Mouse (Mus musculus) myocyte (in vitro differentiated cells): ENCODE results near the gene Catsper1. TPM values are rescaled to one million over a fixed set of nuclear protein-coding genes. Genes with fewer than 3 reads are reported as not detected.

Source experiments
- H3K27me3 ChIP-seq: one replicate; pipeline ENCODE4 v1.6.1; 2011; ENCODE audit not compliant: control insufficient read depth, insufficient read depth, insufficient read length
- H3K36me3 ChIP-seq: one replicate; pipeline ENCODE4 v1.6.1; 2011; ENCODE audit not compliant: control insufficient read depth, insufficient read depth
- H3K4me2 ChIP-seq: one replicate; pipeline ENCODE4 v1.6.1; 2011; ENCODE audit warnings: low read depth, control low read depth
- H3K4me3 ChIP-seq: one replicate; pipeline ENCODE4 v1.5.1; 2011; ENCODE audit warnings: mild to moderate bottlenecking, control low read depth, moderate library complexity
- H3K79me2 ChIP-seq: one replicate; pipeline ENCODE4 v1.6.1; 2011; ENCODE audit not compliant: control insufficient read depth, insufficient read depth
- H3ac ChIP-seq: one replicate; pipeline ENCODE4 v1.6.1; 2011; ENCODE audit not compliant: control insufficient read depth, insufficient read length
- CEBPB ChIP-seq: IDR thresholded peaks from 2 replicates; pipeline ENCODE4 v1.6.1; 2011; ENCODE audit warnings: mild to moderate bottlenecking, moderate library complexity; ENCODE audit not compliant: poor library complexity, insufficient read depth, severe bottlenecking
- E2F4 ChIP-seq: IDR thresholded peaks from one replicate; pipeline ENCODE4 v1.6.1; 2011; ENCODE audit warnings: mild to moderate bottlenecking, control low read depth, moderate library complexity; ENCODE audit not compliant: insufficient read depth
- MAX ChIP-seq: IDR thresholded peaks from one replicate; pipeline ENCODE4 v1.6.1; 2011; ENCODE audit warnings: low read depth, mild to moderate bottlenecking, control low read depth
- MYOD1 ChIP-seq, 3 experiments: IDR thresholded peaks; one replicate each; pipeline ENCODE4 v1.6.1; 2011; ENCODE audit warnings: control low read depth in 2 of 3, low read depth in 2 of 3, mild to moderate bottlenecking in 2 of 3, moderate library complexity in 1 of 3; ENCODE audit not compliant: insufficient read length in 2 of 3, control insufficient read depth in 1 of 3
- MYOG ChIP-seq, 3 experiments: IDR thresholded peaks; one replicate each; pipeline ENCODE4 v1.6.1; 2011; ENCODE audit warnings: control low read depth in 2 of 3, low read depth in 2 of 3, mild to moderate bottlenecking in 2 of 3; ENCODE audit not compliant: insufficient read length in 2 of 3, control insufficient read depth in 1 of 3, insufficient read depth in 1 of 3
- POLR2A ChIP-seq: IDR thresholded peaks from one replicate; pipeline ENCODE4 v1.6.1; 2011; ENCODE audit warnings: low read depth, mild to moderate bottlenecking, control low read depth, moderate library complexity; ENCODE audit not compliant: insufficient read length
- POLR2AphosphoS2 ChIP-seq: IDR thresholded peaks from one replicate; pipeline ENCODE4 v1.6.1; 2011; ENCODE audit warnings: low read depth, control low read depth; ENCODE audit not compliant: insufficient read length
- REST ChIP-seq: IDR thresholded peaks from one replicate; pipeline ENCODE4 v1.6.1; 2011; ENCODE audit warnings: mild to moderate bottlenecking, control low read depth, moderate library complexity; ENCODE audit not compliant: insufficient read depth, insufficient read length
- SRF ChIP-seq: IDR thresholded peaks from one replicate; pipeline ENCODE4 v1.6.1; 2011; ENCODE audit warnings: low read depth; ENCODE audit not compliant: control insufficient read depth, insufficient read length
- TCF12 ChIP-seq: IDR thresholded peaks from one replicate; pipeline ENCODE4 v1.6.1; 2011; ENCODE audit warnings: mild to moderate bottlenecking, control low read depth; ENCODE audit not compliant: poor library complexity, insufficient read depth, severe bottlenecking
- TCF3 ChIP-seq: IDR thresholded peaks from one replicate; pipeline ENCODE4 v1.6.1; 2011; ENCODE audit warnings: low read depth, control low read depth; ENCODE audit not compliant: insufficient read length
- USF1 ChIP-seq: IDR thresholded peaks from one replicate; pipeline ENCODE4 v1.6.1; 2011; ENCODE audit warnings: low read depth, mild to moderate bottlenecking, control low read depth, moderate library complexity
- polyA plus RNA-seq: library from polyadenylated mRNA; unstranded; fragments of >200 nt; fragmentation: generic; extraction: Trizol; gene quantifications from one replicate; pipeline ENCODE4 v1.2.1, GENCODE M21; 2012; ENCODE audit warnings: missing spikeins

Gene Catsper1
- polyA plus RNA-seq, 1 experiment: not detected

DNA sequence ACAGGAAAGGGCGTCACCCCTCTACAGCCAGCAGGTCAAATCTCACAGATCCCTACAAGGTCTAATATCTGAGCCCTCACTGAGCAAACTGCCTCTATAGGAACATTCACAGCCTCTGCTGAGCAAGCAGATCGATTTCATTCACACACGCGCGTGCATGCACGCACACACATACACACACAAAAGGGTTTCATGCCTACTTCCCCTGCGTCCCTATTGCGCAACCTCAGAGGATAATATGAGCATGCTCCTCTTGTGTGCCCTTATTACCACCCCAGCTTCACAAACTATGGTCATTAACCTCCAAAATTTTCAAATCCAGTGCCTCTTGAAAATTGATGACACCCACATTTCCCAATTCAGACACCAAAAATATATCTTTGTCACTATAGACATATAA lies 22.4 kb upstream of the Catsper1 start:
- no peaks in the 10 kb centered on the region for H3K27me3 ChIP-seq
- H3K36me3 ChIP-seq: no peaks in the 10 kb centered on the region
- no peaks in the 10 kb centered on the region for H3K79me2 ChIP-seq
- H3ac ChIP-seq: no peak overlapping the region
- TF ChIP-seq TCF12: no peak
- peak; percentile 73 for TF ChIP-seq CEBPB
- no peak overlapping the region for H3K4me3 ChIP-seq
- no peak overlapping the region for H3K4me2 ChIP-seq

DNA sequence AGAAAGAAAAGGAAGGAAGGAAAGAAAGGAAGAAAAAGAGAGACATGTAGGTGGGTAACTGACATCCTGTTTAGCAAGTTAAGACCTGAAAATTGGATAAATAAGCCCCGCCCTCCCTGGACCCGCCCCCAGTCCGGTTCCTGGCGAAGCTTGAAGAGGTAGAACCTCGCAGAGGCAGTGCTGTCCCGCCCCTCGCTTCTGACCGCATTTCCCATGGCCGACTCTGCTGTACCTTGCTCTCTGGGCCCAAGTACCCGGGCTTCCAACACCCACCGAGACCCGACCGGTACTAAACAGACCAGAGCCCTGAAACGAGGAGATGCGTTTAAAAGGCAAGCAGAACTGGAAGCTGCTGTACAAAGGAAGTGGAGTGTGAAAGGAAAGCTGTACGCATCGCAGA lies 11.7 kb upstream of the Catsper1 start:
- Histone ChIP-seq H3ac (no peak overlapping the region), H3K4me3 (no peak overlapping the region), H3K79me2 (no peaks in the 10 kb centered on the region), H3K36me3 (no peaks in the 10 kb centered on the region), H3K27me3 (no peaks in the 10 kb centered on the region), H3K4me2 (no peak overlapping the region)
- no peak for TF ChIP-seq TCF12
- no peak for TF ChIP-seq TCF3
- TF ChIP-seq SRF: no peak
- TF ChIP-seq MYOG (IDR thresholded peaks at IDR 0.05; ENCODE audit: control insufficient read depth in 1 of 3, insufficient read depth in 1 of 3, insufficient read length in 2 of 3, low read depth in 2 of 3): no peak
- TF ChIP-seq POLR2AphosphoS2: no peak

DNA sequence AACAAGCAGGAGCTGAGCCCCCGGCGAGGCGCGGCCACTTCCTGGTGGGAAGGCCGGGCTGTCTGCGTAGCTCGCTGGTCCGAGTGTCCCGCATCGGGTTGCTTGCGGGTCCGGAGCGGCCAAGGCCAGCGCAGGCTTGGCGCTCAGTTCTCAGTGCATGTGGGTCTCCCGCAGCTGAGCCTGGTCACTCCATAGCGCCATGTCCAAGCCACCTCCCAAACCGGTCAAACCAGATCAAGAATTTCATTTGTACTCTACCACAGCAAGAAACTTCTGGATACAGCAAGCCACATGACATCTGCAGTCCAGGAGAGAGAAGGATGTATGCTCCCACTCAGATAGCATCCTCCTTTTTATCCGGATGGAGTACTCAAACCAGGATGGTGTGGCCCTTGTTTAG lies 7.6 kb upstream of the Catsper1 start:
- Histone ChIP-seq H3K79me2 (no peaks in the 10 kb centered on the region), H3K4me2 (no peak overlapping the region), H3K4me3 (no peak overlapping the region), H3K27me3 (no peaks in the 10 kb centered on the region), H3K36me3 (no peaks in the 10 kb centered on the region), H3ac (no peak overlapping the region)
- no peak for TF ChIP-seq POLR2AphosphoS2
- TF ChIP-seq E2F4: no peak
- TF ChIP-seq CEBPB: no peak
- no peak for TF ChIP-seq MAX
- TF ChIP-seq REST: no peak
- TF ChIP-seq TCF3: no peak
- TF ChIP-seq MYOG (IDR thresholded peaks at IDR 0.05; ENCODE audit: control insufficient read depth in 1 of 3, insufficient read depth in 1 of 3, insufficient read length in 2 of 3, low read depth in 2 of 3): no peak
- no peak for TF ChIP-seq TCF12
- no peak for TF ChIP-seq USF1
- TF ChIP-seq POLR2A: no peak
- no peak for TF ChIP-seq SRF
- no peak for TF ChIP-seq MYOD1 (IDR thresholded peaks at IDR 0.05; ENCODE audit: control insufficient read depth in 1 of 3, insufficient read length in 2 of 3, low read depth in 2 of 3)

DNA sequence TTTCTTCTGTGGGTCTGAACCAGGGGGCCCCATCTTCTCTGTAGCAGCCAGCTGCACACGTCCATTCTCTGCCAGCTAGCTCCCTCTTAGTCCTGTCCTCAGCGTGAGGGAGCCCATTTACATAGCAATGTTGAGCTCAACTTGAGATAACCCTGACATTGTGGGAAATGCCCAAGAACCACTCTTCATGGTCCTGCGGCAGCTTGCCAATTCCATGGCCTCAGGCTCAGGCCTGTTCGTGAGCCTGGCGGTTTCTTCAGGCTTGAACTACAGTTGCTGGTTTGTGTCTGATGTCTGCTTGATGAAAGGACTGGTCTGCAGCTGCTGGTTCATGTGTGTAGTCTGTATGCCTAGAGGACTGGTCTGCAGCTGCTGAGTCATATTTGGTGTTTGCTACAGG lies 800 bp upstream of the Catsper1 start:
- Histone ChIP-seq H3K4me3 (no peak overlapping the region), H3K4me2 (no peak overlapping the region), H3K27me3 (no peaks in the 10 kb centered on the region), H3K79me2 (no peaks in the 10 kb centered on the region), H3K36me3 (no peaks in the 10 kb centered on the region), H3ac (no peak overlapping the region)
- TF ChIP-seq TCF3: no peak
- TF ChIP-seq POLR2AphosphoS2: no peak
- TF ChIP-seq SRF: no peak
- TF ChIP-seq E2F4: no peak
- no peak for TF ChIP-seq TCF12
- no peak for TF ChIP-seq MYOG (IDR thresholded peaks at IDR 0.05; ENCODE audit: control insufficient read depth in 1 of 3, insufficient read depth in 1 of 3, insufficient read length in 2 of 3, low read depth in 2 of 3)
- TF ChIP-seq MAX: no peak
- TF ChIP-seq CEBPB: no peak

DNA sequence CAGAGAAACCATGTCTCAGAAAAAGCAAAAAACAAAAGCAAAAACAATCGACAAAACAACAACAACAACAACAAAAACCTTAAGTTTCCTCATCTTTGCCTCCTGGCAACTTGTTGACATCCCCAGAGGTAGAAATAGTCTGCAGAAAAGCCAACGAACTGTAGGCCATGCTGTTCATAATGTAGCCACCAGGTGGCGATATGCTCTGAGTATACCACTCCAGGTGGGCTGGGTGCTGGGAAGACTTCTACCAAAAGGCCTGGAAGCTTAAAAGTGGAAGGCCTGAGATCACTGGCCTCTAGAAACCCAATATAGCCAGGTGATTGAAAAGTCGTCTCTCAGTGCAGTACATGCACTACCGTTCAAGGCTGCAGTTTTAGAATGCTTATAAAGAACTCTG lies 2.4 kb downstream of the Catsper1 start:
- TF ChIP-seq REST (no peak), CEBPB (no peak), POLR2A (no peak), POLR2AphosphoS2 (no peak), SRF (no peak), MYOG (IDR thresholded peaks at IDR 0.05; ENCODE audit: control insufficient read depth in 1 of 3, insufficient read depth in 1 of 3, insufficient read length in 2 of 3, low read depth in 2 of 3) (no peak), TCF12 (no peak), MYOD1 (IDR thresholded peaks at IDR 0.05; ENCODE audit: control insufficient read depth in 1 of 3, insufficient read length in 2 of 3, low read depth in 2 of 3) (no peak), USF1 (no peak), MAX (no peak), TCF3 (no peak), E2F4 (no peak)
- Histone ChIP-seq H3K27me3 (no peaks in the 10 kb centered on the region), H3ac (no peak overlapping the region), H3K79me2 (no peaks in the 10 kb centered on the region), H3K4me3 (no peak overlapping the region), H3K4me2 (no peak overlapping the region), H3K36me3 (no peaks in the 10 kb centered on the region)
